Comparison of ENCODE assay signal across 22 mouse cellular contexts in the genomic region with DNA sequence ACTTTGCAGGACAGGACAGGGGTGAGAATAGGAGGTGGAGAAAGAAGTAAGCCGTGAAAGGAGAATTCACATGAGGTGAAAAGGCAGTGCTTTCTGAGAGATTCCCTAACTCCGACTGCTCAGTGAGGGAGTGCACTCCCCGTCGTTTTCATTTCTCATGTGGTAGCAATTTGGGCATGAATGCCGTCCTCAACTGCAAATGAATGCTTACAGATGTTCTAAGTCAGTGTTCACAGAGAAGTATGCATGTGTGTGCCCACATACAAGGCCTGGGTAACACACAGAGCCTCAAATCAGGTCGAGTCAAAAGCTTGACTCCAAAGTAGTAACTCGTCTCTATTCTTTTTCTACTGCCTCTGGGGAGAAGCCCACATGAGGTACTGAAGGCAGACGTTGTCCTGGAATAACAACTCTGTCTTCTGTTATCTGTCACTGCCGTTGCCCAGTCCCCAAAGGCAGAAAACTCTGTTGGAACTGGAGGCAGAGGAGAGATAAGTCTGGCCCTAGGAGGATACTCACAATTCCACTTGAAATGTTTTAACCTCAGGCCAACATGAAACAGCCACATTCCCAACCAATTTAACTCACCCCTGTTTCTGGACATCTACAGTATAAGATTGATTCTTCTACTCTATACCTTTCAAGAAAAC.
DNase-seq lines count a peak whose midpoint lies in the region; ATAC-seq and TF ChIP-seq lines count a peak whose summit lies in the region.
"Had no signal": no experiment of that assay in that cellular context is flagged by ENCODE, and none has a peak within 500 bp of the region (broad histone marks: within the 10 kb centered on the region; RNA-seq: fewer than 3 reads in every experiment).

No protein-coding gene starts in this region.

- H3K9me3 ChIP-seq in liver, embryonic 12.5 days (replicated peaks), result no peaks in the 10 kb centered on the region
- no peaks in the 10 kb centered on the region for H3K9me3 ChIP-seq in embryonic facial prominence, embryonic 12.5 days
- no peaks in the 10 kb centered on the region for H3K9me3 ChIP-seq in limb, embryonic 13.5 days
- no peaks in the 10 kb centered on the region for H3K9me3 ChIP-seq in midbrain, postnatal 0 days (ENCODE audit: low read length)
- H3K9me3 ChIP-seq: hindbrain, embryonic 15.5 days; midbrain, embryonic 12.5 days had no signal

- peak; percentile 64; the same call in 1 of the 2 replicates for ATAC-seq in liver, embryonic 12.5 days
- no peak for ATAC-seq in embryonic facial prominence, embryonic 12.5 days (ENCODE audit: insufficient number of reproducible peaks, insufficient read depth, low FRiP score, low TSS enrichment)
- ATAC-seq in limb, embryonic 13.5 days (ENCODE audit: low FRiP score, low read depth), result peak; percentile 61; the same call in 1 of the 2 replicates
- ATAC-seq in midbrain, postnatal 0 days (ENCODE audit: low FRiP score), result no peak
- ATAC-seq: activated CD4-positive, CD25-positive, alpha-beta regulatory T cell, adult 4 months; forebrain, embryonic 14.5 days; intestine, postnatal 0 days; Patski had no signal

- H3K27ac ChIP-seq in liver, embryonic 12.5 days, result no peak overlapping the region
- peak overlapping the region; percentile 83 for H3K27ac ChIP-seq in embryonic facial prominence, embryonic 12.5 days
- H3K27ac ChIP-seq in limb, embryonic 13.5 days, result peak overlapping the region; percentile 72
- H3K27ac ChIP-seq in midbrain, postnatal 0 days (ENCODE audit: low read depth, low read length), result no peak overlapping the region
- H3K27ac ChIP-seq in kidney, adult 2 months (ENCODE audit: insufficient read depth, low read depth, low read length), result no peak overlapping the region
- H3K27ac ChIP-seq: hindbrain, embryonic 15.5 days; left cerebral cortex, adult 2 months; midbrain, embryonic 12.5 days had no signal

- H3K36me3 ChIP-seq in liver, embryonic 12.5 days, result no peaks in the 10 kb centered on the region
- no peaks in the 10 kb centered on the region for H3K36me3 ChIP-seq in embryonic facial prominence, embryonic 12.5 days
- no peaks in the 10 kb centered on the region for H3K36me3 ChIP-seq in limb, embryonic 13.5 days
- no peaks in the 10 kb centered on the region for H3K36me3 ChIP-seq in midbrain, postnatal 0 days (ENCODE audit: insufficient read depth, low read length)
- H3K36me3 ChIP-seq in kidney, adult 2 months (ENCODE audit: control insufficient read depth, insufficient read depth, low read length), result no peaks in the 10 kb centered on the region
- H3K36me3 ChIP-seq: hindbrain, embryonic 15.5 days; midbrain, embryonic 12.5 days had no signal

- TF ChIP-seq CTCF in midbrain, postnatal 0 days (IDR thresholded peaks at IDR 0.05), result no peak
- no peak for TF ChIP-seq CTCF in kidney, adult 2 months (conservative IDR thresholded peaks at IDR 0.05; ENCODE audit: insufficient read depth, insufficient read length, low read depth, low read length)

- 46% methylated on average over 9 of the region's 9 CpGs for WGBS in liver, embryonic 12.5 days (ENCODE audit: insufficient replicate concordance)
- 24% methylated on average over 9 of the region's 9 CpGs for WGBS in embryonic facial prominence, embryonic 12.5 days
- WGBS in limb, embryonic 13.5 days, result 11% methylated on average over 9 of the region's 9 CpGs
- 67% methylated on average over 9 of the region's 9 CpGs for WGBS in midbrain, postnatal 0 days
- WGBS in kidney, adult 2 months, result 76% methylated on average over 9 of the region's 9 CpGs

- H3K27me3 ChIP-seq in liver, embryonic 12.5 days (replicated peaks), result no peaks in the 10 kb centered on the region
- H3K27me3 ChIP-seq in embryonic facial prominence, embryonic 12.5 days, result no peaks in the 10 kb centered on the region
- H3K27me3 ChIP-seq in limb, embryonic 13.5 days, result no peaks in the 10 kb centered on the region
- H3K27me3 ChIP-seq in midbrain, postnatal 0 days (ENCODE audit: insufficient read depth, low read length), result no peaks in the 10 kb centered on the region
- H3K27me3 ChIP-seq in kidney, adult 2 months (replicated peaks; ENCODE audit: control insufficient read depth, insufficient read depth, low read length), result no peaks in the 10 kb centered on the region
- H3K27me3 ChIP-seq: hindbrain, embryonic 15.5 days; midbrain, embryonic 12.5 days; Patski had no signal

- no peak overlapping the region for H3K9ac ChIP-seq in liver, embryonic 12.5 days
- no peak overlapping the region for H3K9ac ChIP-seq in embryonic facial prominence, embryonic 12.5 days
- no peak overlapping the region for H3K9ac ChIP-seq in limb, embryonic 13.5 days
- no peak overlapping the region for H3K9ac ChIP-seq in midbrain, postnatal 0 days (replicated peaks; ENCODE audit: low read length, poor library complexity, severe bottlenecking)
- H3K9ac ChIP-seq: hindbrain, embryonic 15.5 days; midbrain, embryonic 12.5 days had no signal

- DNase-seq in liver, result no peak
- DNase-seq in midbrain, postnatal 0 days (ENCODE audit: low spot score), result no peak
- DNase-seq in kidney, adult 2 months, result no peak
- DNase-seq in natural killer cell, adult 2 months (ENCODE audit: low spot score in 2 of 2), result no peak
- DNase-seq: adrenal gland, postnatal 14 days; cerebellum, adult 11-12 months; cerebellum, postnatal 25 days; kidney, postnatal 10 days; lung, postnatal 10 days; right cerebral cortex, adult 18-20 months; thymus, adult 2 months had no signal

- H3K4me1 ChIP-seq in liver, embryonic 12.5 days, result peaks cover 24% of the 10 kb centered on the region
- peaks cover 14% of the 10 kb centered on the region for H3K4me1 ChIP-seq in embryonic facial prominence, embryonic 12.5 days
- peaks cover 30% of the 10 kb centered on the region for H3K4me1 ChIP-seq in limb, embryonic 13.5 days
- H3K4me1 ChIP-seq in midbrain, postnatal 0 days (ENCODE audit: insufficient read depth, low read length), result no peaks in the 10 kb centered on the region
- no peaks in the 10 kb centered on the region for H3K4me1 ChIP-seq in kidney, adult 2 months (ENCODE audit: control insufficient read depth, insufficient read depth, low read length)
- H3K4me1 ChIP-seq: hindbrain, embryonic 15.5 days; midbrain, embryonic 12.5 days had no signal

- H3K4me3 ChIP-seq in liver, embryonic 12.5 days, result no peak overlapping the region
- no peak overlapping the region for H3K4me3 ChIP-seq in embryonic facial prominence, embryonic 12.5 days
- H3K4me3 ChIP-seq in limb, embryonic 13.5 days, result no peak overlapping the region
- H3K4me3 ChIP-seq in midbrain, postnatal 0 days (ENCODE audit: low read depth, low read length), result no peak overlapping the region
- no peak overlapping the region for H3K4me3 ChIP-seq in kidney, adult 2 months (ENCODE audit: insufficient read depth, low read depth, low read length)
- H3K4me3 ChIP-seq: hindbrain, embryonic 15.5 days; left cerebral cortex, adult 2 months; midbrain, embryonic 12.5 days; myocyte had no signal

- TF ChIP-seq POLR2A in kidney, adult 2 months (IDR thresholded peaks at IDR 0.05; ENCODE audit: low read depth, low read length), result no peak

- no peak overlapping the region for H3K4me2 ChIP-seq in liver, embryonic 12.5 days
- H3K4me2 ChIP-seq in embryonic facial prominence, embryonic 12.5 days (replicated peaks), result 0 out of 2 replicates have a peak overlapping the region, but pooled peaks have one; percentile 7
- peak overlapping the region; percentile 7; the same call in 1 of the 2 replicates for H3K4me2 ChIP-seq in limb, embryonic 13.5 days (replicated peaks)
- no peak overlapping the region for H3K4me2 ChIP-seq in midbrain, postnatal 0 days (ENCODE audit: low read depth, low read length, poor library complexity, severe bottlenecking)
- H3K4me2 ChIP-seq: hindbrain, embryonic 15.5 days; midbrain, embryonic 12.5 days had no signal

Comparison
In these comparisons a context has a peak if more than half of its experiments do, and no peak if none do; other contexts are left out.
1. ATAC-seq: peak in liver, embryonic 12.5 days (single experiment) and limb, embryonic 13.5 days (single experiment); none in embryonic facial prominence, embryonic 12.5 days (single experiment) and midbrain, postnatal 0 days (single experiment).
2. H3K27ac ChIP-seq: peak in embryonic facial prominence, embryonic 12.5 days (single experiment) and limb, embryonic 13.5 days (single experiment); none in liver, embryonic 12.5 days (single experiment), midbrain, postnatal 0 days (single experiment) and kidney, adult 2 months (single experiment).
3. H3K4me2 ChIP-seq: peak in embryonic facial prominence, embryonic 12.5 days (single experiment) and limb, embryonic 13.5 days (single experiment); none in liver, embryonic 12.5 days (single experiment) and midbrain, postnatal 0 days (single experiment).